Mouse (Mus musculus) heart, adult 18-20 months (tissue): ENCODE measurements around the gene Chchd4. TPM values are rescaled to one million over a fixed set of nuclear protein-coding genes. Genes with fewer than 3 reads are reported as not detected.
A peak's percentile ranks its signal among the peaks of the same experiment; 100 is the strongest.

ENCODE experiments used
- DNase-seq, 2 experiments: peaks; one replicate each; pipeline ENCODE4 v3.0.0; 2021 to 2022; ENCODE audit warnings: mixed read lengths in 1 of 2
- long read RNA-seq, 2 experiments: library from polyadenylated mRNA; stranded (forward); transcript quantifications; one replicate each; pipeline ENCODE4 v2.0.0; 2021
- total RNA-seq, 2 experiments: library from RNA; stranded (reverse); gene quantifications; 2 replicates each; pipeline ENCODE4 v1.2.3; 2021

Chchd4 gene
- 10 to 100 TPM; 17.8 to 18.9 TPM for total RNA-seq
- long read RNA-seq, experiment 1, transcript Chchd4-201 (3 exons, 3,472 nt) = major isoform, 70 of 236 reads
- long read RNA-seq, experiment 1, partial matches to known transcripts = 1 of 236 reads
- long read RNA-seq, experiment 1, other reads (novel, unspliced or antisense) = 165 of 236 reads
- long read RNA-seq, experiment 2, transcript Chchd4-201 (3 exons, 3,472 nt) = major isoform, 25 of 141 reads
- long read RNA-seq, experiment 2, partial matches to known transcripts = 0 of 141 reads
- long read RNA-seq, experiment 2, other reads (novel, unspliced or antisense) = 116 of 141 reads

DNA sequence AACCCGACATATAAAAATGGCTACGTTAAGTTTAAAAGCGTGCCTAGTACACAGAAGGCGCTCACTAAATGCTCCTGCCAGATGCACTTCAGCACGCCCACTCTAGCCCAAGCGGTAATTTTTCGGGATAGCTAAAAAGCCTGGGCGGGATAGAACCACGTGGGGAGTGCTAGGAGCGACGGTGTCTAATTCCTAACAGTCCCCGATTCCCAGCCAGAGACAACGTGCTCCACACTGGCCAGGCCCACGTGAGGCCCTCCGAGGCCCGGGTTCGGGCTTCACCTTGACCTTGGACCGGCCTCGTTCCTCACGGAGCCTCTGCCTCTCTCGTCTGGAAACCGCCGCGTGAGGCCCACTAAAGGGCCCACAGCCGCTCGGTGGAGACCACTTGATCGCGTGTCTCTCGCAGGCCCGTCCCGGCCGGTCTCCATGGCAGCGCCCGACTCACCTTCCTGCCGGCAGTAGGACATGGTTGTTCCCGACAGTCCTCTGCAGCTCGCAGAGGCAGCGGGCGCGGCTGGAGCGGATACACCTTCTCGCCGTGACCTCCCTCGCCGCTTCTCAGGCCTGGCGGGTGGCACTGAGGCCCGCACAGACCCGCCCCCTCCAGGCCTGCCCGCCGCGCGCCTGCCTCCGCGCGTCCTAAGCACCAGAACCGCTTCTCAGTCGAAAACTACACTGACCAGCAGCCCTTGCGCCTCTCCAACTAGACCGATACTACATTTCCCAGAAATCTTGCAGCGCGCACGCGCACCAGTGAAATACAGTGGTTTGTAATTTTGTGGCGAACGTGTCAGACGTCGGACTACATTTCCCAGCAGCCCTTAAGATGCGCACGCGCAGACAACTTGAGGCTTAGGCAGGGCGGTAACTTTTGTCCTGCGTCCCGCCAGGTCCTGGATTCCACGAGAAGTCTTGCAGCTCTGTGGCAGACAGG, at the start of gene Chchd4, which contains the start of gene Tmem43:
TSS of gene Chchd4 (minus strand) at position 679 of the 937 bp plus-strand sequence.
TSS of gene Tmem43 (plus strand) at position 836 of the 937 bp plus-strand sequence.
- peak; percentile 100 for DNase-seq

DNA sequence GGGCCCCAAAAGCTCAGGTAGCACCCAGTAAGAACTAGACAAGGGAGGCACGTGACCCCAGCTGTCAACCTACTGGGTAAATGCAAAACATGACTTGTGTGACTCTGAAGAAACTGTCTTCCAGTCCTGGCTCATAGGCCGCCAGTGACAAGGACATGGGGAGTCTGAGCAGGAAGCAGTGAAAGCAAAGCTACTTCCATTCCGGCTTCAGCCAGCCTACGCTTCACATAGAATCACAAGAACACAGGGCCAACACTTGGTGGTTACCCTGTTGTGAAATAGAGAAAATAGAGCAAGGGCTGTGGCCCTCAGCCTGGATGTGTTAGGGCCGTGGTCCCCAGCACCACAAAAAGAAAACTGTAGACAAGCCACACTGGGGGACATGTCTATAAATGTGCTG, 49.5 kb upstream of the Chchd4 start:
- DNase-seq = no peak

DNA sequence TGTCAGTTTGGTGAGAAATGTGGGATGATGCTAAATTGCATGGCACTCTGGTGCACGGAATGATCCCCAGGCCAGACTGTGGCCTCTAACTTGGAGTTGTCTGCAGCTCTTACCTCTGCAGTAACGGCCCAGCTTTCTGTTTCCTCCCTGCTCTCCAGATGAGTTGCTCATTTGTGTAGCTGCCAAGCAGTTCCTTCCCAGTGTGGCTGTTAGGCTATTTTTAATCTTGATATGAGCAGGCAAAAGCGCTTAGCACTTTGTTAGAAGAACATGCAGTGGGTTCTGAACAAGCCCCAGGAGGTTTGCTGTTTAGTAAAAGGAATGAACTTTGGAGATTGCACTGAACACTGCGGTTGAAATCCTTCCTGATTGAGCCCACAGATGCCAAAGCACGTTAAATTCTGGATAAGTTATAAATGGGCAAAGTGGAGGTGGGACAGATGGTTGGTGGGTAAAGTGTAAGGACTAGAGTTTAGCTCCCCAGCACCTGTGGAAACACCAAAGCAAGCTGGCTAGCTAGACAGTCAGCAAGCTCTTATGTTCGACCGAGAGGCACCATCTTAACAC, 45.2 kb upstream of the Chchd4 start:
- no peak for DNase-seq

DNA sequence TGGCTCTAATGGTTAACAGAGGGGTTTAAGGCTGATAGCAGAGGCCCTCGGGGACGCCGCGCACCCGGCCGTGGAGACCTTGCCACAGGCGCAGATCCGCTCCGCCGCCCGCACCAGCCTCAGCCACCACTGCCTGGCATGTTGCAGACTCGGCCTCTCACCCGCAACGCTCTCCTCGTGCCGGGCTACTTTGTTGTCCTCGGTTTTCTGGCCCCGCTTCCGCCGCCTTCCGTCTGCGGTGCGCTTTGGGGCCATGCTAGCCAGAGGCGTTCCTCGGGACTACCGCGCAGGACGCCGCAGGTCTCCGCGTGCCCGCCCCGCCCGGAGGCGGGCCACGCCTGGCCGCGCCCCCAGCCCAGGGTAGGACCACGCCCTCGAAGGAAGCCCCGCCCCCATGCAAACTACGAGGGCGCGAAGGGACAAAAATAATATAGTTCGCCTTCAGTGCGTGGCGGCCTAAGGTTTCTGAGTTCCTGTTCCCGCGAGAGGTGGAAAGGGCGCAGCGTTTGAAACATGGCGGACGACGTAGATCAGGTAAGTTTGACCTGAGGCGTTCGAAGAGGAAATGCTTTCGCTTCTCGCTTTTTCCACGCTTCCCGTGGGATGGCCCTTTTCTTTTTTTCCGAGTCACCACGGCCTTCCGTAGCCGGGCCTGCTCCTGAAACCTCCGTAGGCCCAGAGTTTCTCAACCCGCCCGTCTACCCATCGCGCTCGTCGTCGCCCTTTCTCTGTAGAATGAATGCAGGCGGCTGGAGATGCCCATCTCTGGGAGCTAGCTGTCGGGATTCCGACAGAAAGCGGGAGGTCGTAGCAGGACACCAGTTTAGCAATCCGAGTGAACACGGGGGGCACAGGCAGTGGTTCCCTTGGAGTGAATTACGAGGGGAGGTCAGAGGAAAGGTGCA, 42.5 kb upstream of the Chchd4 start, which contains the start of the genes Xpc and Lsm3:
TSS of gene Xpc (minus strand) at position 344 of the 905 bp plus-strand sequence.
TSS of gene Lsm3 (plus strand) at position 384 of the 905 bp plus-strand sequence.
- DNase-seq = peak; percentile 97 to 100

DNA sequence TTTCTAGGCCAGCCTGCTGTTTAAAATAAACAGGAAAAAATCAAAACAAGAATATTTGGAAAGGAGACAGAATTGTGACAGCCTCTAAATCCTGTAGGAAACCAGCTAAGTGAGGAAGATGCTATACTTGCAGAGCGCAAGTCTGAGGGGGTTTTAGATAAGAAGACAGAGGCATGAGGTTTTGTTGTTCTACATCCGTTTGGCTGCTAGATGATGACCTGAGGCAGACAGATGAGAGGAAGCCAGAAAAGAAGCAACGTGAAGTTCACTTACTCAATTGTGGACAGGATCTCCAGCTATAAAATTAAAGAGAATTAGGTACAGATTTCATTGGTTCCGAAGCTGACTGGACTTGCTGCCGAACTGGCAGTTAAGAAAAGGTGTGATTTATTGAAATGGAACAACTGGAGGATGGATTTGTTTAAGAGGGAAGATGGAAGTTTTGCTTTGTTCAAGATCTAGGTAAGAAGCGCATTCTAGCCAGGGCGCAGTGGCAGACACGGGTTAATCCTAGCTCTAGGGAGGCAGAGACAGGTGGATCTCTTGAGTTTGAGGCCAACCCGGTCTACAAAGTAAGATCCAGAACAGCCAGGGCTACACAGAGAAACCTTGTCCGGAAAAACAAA, 41.5 kb upstream of the Chchd4 start:
- peak in 1 of 2 experiments; percentile 29 for DNase-seq

DNA sequence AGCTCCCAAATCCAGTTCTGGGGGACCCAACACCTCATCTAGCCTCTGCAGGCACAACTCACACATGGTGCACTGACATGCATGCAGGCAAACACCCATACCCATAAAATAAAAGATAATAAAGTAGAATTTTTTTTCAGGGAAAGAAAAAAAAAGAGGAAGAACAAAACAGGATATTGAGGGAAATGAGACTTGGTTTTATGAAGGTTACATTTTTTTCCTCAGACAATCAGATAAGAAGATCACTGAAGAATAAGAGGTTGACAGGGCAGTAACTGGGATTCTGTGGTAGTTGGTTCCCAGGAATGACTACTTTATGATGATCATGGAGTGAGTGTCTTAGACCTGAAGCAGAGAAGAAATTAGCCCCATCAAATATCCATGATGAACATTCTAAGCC, 40.8 kb upstream of the Chchd4 start:
- DNase-seq = no peak

DNA sequence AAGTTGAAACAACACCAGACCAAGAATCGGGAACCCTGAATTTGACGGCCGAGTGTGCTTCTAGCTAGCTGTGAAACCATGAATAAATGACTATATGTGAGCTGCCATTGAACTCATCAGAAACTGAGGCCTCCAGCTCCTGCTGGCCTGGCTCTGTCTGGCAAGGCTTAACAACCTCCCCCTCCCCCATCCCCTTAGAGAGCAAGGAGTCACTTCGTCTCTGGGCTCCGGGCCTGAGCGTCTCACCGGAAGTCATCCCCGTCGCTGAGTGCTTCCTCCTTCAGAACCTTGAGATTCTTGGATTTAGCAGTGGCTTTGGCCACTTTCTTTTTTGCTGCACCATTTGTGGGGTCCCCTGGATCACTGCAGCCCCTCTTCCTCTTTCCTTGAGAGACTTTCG, 36.9 kb upstream of the Chchd4 start:
- DNase-seq = no peak

DNA sequence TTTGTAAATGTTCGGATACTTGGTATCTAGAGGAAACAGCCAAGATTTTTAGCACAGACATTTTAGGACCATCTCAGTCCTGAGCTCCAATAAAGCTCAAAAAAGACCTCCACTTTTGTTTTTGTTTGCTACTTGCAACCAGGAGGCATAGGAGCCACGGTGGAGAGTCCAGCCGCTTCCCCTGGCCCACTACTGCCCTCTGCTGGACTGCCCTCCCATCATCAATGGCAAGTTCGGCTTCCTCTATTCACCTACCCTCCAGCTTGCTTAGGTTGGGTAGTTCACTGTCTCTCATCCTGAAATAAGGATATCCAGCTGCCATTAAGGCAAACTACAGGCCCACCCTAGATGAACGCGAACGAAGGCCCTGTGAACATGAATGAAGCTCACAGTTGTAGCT, 36.0 kb upstream of the Chchd4 start:
- DNase-seq = peak; percentile 60 to 88

DNA sequence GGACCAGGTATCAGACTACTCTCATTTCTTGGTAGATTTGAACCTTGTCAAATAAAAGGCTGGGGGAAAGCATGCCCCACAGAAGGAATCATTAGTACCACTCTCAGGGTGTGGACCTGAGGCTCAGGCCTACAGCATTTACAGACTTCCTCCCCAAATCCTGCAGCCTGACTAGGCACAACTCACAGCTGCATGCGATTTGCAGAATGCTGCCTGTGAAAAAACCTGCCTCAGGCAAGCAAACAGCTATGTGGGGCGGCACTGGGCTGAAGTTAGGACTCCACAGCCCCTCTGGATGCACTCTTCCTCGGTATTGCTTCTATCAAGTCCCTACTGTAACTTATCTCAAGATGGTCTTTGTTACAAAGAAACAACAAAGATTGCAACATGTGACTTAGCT, 34.7 kb upstream of the Chchd4 start:
- no peak for DNase-seq

DNA sequence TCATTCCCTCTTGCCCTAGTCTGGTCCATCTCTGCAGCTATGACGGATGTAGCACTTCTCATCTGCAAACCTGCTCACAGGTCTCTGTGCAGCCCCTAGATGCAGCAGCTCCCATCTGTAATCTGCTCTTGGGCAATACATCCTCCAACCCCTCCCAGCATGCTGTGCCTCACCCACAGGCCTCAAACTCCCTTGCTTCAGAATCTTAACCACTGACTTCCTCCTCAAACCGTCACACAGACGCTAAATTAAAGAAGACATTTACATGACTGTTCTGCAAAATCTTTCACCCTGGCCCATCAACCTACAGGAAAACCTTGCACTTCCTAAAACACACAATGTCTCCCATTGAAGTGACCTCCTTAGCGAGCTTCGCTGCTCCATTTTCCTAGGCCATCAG, 32.7 kb upstream of the Chchd4 start:
- no peak for DNase-seq

DNA sequence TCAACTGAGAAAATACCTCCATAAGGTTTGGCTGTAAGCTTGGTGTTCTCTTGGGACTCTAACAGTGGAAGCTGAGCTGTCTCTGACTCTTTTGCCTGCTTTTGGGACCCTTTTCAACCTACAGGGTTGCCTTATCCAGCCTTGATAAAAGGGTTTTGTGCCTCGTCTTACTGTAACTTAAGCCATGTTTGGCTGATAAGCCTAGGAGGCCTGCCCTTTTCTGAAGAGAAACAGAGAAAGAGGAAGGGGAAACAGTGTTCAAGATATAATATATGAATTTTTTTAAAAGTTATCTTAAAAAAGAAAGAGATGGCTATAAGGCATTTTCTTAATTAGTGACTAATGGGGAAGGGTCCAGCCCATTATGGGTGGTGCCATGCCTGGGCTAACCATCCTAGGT, 30.0 kb upstream of the Chchd4 start:
- DNase-seq = no peak

DNA sequence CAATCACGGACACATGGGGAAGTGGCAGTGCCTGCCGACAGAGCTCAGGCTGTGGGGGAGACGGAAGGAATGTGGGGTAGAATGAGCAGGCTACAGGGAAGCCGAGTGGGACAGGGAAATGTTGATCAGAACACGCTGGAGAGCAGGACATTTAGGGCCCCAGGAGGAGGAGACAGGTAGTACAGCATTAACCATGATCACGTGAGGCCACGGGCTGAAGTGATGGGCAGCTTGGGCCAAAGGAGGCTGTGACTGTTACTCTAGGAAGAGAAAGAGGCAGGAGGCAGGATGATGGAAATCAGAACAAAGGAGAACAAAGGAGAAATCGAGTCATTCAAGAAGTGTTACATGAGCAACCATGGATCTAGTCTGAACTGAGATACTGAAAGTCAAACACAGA, 21.2 kb upstream of the Chchd4 start:
- no peak for DNase-seq

DNA sequence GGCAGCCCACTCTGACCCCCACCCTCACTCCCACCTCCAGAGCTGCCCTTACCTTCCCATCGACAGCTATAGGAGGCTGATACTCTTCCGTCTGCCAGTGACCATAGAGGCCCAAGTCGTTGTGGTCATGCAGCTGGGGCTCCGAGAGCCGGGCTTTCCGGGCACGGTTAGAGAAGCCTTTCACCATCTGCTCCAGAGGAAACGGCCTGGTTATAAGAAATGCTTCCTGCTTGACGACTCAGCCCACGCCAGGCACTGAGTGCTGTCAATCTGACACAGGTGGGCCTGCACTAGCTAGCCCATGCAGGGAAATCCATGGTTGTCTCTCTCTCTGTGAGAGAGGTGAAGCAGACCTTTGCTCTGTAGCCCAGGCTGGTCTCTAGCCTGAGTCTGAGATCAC, 19.7 kb upstream of the Chchd4 start:
- DNase-seq = no peak

DNA sequence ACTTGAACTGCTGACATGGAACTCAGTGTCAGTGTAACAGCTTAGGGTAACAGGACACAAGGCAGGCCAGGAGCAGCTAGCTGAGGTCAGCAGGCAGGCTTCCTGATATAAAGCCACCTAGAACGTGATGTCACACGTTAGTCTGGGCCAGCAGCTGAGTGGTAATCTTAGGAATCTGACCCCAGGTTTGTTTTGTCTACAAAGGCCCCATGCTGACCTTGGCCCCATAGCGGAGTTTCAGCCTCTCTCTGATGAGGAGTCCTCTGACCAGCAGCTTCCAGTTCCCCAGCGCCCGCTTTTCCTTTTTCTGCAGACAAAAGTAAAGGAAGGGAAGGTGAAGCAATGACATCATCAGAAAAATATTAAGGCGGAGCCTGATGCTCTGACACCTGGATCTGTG, 17.7 kb upstream of the Chchd4 start:
- DNase-seq = no peak

DNA sequence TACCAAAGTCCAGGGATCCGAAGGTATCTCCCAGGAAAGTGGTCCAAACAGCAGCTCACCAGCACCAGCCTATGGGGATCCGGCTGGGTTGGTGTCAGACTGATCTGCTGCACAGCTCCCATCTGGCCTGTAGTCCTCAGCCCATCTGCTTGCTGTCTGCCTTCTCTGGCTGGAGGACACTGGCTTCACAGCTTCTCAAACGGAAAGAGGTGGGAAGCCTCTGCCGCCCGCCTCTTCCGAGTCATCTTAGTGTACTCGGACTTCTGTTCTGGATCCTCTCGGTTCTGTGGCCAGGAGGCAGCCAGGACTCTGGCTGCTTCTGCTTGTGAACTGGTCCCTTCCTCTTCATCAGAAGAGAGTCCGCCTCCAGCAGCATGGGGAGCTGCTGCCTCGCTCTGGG, 16.5 kb upstream of the Chchd4 start:
- DNase-seq = peak; percentile 56 to 60

DNA sequence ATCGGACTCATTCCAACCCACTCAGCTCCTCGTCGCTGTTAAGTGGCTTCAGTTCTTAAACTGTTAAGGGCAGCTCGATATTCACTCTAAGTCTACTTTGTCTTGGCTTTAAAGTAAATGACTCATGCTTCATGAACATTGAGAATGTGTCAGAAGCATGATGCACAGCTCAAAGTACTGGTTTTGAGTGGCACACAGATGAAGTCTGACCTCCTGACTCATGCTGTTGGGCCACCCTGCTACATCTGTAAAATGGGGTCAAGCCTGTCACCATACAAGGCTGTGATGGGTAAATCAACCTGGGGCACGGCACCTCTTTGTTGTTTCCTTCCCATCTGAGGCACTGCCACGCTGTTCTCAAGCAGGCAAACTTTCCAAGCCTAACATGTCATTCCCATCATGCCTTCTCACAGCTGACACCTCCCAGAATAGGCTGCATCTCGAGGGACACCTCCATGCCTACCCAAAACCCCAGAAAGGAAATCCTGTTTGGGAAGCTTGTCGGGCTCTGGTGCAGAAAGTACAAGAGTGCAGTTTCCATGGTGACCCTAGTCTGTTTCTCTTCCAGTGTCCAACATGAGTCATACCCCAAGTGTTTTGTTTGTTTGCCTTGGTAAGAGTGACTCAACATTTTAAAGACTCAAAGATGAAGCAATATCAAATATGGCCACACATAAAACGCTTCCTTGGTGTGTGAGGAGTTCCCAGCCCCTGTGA, 15.3 kb upstream of the Chchd4 start:
- DNase-seq = peak; percentile 75 to 86

DNA sequence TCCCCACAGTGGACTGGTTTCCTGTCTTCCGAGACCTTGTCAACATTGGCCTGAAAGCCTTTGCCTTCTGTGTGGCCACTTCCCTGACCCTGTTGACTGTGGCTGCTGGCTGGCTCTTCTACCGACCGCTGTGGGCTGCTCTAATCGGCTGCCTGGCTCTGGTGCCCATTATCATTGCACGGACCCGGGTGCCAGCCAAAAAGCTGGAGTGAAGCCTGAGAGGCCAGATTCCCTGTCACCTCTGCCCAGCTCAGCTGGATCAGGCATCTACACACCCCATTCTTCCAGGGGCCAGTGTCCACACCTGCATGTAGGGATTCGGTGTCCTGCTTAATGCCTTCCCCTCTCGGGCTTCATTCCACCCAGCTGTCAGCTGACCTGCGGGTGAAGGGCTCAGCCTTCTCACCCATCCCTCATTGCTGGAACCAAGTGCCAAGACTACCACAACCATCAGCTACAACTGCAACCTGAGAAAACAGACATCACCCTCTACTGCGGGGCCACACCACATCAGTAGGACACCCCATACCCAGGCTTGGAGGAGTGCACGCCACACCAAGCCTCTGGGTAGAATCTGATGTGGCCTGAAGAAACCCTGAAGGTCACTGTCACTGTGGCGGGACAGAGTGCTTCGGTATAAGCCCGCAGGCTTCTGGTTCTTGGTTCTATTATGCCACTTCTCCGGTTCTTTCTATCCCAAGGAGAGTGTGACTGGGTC, 13.5 kb upstream of the Chchd4 start:
- peak; percentile 30 to 41 for DNase-seq

DNA sequence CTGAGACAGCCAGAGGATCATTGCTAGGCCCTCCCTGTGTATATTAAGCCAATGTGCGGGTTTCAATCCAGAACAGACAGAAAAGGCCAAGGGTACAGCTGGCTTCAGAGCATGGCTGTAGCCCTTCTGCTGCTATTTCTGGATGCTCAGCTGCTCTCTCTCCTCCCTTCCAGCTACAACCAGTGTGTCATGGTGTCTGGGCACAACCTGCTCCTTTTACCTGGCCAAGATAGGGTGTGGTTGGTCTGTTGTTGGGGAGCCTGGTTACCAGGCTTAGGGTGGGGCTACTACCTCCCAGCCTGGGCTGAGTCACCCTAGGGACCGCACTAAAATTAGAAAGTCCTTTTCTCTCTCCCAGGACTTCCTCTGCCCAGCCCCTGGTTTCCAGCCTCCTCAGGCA, 10.0 kb upstream of the Chchd4 start:
- DNase-seq = peak; percentile 29 to 57

DNA sequence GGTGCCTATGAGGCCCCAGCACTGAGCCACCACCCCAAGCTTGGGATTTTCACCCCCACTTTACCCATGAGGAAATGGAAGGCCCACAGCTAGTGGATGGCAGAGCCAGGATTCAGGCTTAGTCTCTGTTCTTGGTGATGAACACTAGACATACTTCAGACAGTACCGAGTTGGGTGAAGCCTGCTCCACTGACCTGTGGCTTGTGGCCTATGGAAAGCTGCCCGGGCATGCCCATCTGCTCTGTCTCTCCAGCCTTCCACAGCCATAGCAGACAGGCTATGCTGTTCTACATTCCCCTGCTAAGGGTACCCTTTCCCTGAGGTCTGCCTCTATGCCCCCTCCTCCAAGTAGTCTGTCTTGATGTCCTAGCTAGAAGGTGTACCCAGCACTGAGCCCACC, 3.2 kb upstream of the Chchd4 start:
- DNase-seq = no peak
